ENCODE assay signal across 8 mouse cellular contexts in the genomic region with DNA sequence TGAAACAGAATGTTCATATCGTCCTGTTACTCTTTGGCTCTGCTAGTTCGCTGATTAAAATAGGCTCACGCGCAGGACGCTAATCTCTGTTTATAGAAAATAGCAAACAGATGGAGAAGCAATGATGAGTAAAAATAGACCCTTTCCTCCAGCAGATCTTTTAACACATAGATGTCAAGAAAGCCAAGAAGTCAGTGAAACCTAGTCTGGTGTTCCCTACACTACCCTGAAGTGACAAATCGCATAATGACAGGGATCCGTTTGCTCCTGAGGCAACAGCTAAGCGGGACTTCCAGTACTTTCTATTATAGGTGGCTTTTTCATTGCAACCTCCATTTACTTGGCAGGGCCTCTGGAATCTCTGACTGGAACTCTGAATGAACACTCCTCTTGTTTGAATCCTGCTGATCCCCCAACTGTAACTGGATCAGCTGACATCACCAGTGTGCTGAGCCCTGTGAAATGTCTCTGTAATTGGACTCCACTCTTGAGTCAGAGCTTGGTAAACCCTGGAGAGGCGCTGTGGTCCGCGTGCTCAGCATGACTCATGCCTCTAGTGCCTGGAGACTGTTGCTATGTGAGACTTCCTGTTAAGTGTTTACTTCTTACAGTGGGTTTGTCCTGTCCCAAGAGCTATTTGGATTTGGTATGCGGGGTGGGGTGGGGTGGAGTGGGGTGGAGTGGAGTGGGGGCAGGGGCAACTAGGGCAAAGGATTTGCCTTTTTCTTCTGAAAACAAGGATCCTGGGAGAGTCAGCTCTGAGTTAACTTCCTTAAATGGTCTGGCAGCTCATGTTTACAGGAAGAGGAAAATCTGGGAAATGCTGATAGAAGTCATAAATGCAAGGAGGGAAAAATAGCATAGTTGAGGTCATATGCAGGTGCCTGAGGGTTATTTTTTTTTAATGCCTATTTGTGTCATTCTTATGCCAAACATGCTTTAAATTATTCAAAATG.
A peak's percentile ranks its signal among the peaks of the same experiment; 100 is the strongest.
DNase-seq lines count a peak whose midpoint lies in the region; ATAC-seq and TF ChIP-seq lines count a peak whose summit lies in the region.

No protein-coding gene starts in this region.

- H3K9me3 ChIP-seq in hindbrain, embryonic 11.5 days (ENCODE audit: control insufficient read depth, low read length): no peaks in the 10 kb centered on the region
- no peaks in the 10 kb centered on the region for H3K9me3 ChIP-seq in lung, embryonic 14.5 days (ENCODE audit: low read depth, low read length)
- no peaks in the 10 kb centered on the region for H3K9me3 ChIP-seq in neural tube, embryonic 15.5 days (replicated peaks)

- DNase-seq in R1 (ENCODE audit: low read depth, low spot score): peak; percentile 100
- peak; percentile 32 for DNase-seq in cerebellum, adult 9-11 months
- peak; percentile 40 to 71 for DNase-seq in frontal cortex, postnatal 14 days (ENCODE audit: low spot score in 2 of 2)
- peak; percentile 49 for DNase-seq in hindbrain, embryonic 11.5 days (ENCODE audit: low spot score)
- DNase-seq in layer of hippocampus, adult 9-10 months (ENCODE audit: low spot score): peak; percentile 55
- peak; percentile 93 for DNase-seq in lung, embryonic 14.5 days
- peak; percentile 82 for DNase-seq in yolk sac, embryonic 10.5 days (ENCODE audit: low spot score)

- 0 out of 2 replicates have a peak overlapping the region, but pooled peaks have one; percentile 17 for H3K27ac ChIP-seq in hindbrain, embryonic 11.5 days (ENCODE audit: low read depth, low read length)
- peak overlapping the region; percentile 86 for H3K27ac ChIP-seq in lung, embryonic 14.5 days (ENCODE audit: low read depth)
- no peak overlapping the region; the same call in 1 of the 2 replicates for H3K27ac ChIP-seq in neural tube, embryonic 15.5 days (replicated peaks)

- TF ChIP-seq CTCF in lung, embryonic 14.5 days (IDR thresholded peaks at IDR 0.05; ENCODE audit: low read depth): peak; percentile 60

- H3K27me3 ChIP-seq in hindbrain, embryonic 11.5 days (ENCODE audit: control insufficient read depth, insufficient read depth, low read length): no peaks in the 10 kb centered on the region
- no peaks in the 10 kb centered on the region for H3K27me3 ChIP-seq in lung, embryonic 14.5 days (ENCODE audit: insufficient read depth, low read length)
- H3K27me3 ChIP-seq in neural tube, embryonic 15.5 days (replicated peaks): no peaks in the 10 kb centered on the region

- H3K9ac ChIP-seq in hindbrain, embryonic 11.5 days (ENCODE audit: low read depth, low read length): no peak overlapping the region
- peak overlapping the region; percentile 40 for H3K9ac ChIP-seq in lung, embryonic 14.5 days
- no peak overlapping the region for H3K9ac ChIP-seq in neural tube, embryonic 15.5 days (replicated peaks)

- no peaks in the 10 kb centered on the region for H3K36me3 ChIP-seq in hindbrain, embryonic 11.5 days (ENCODE audit: control insufficient read depth, insufficient read depth, low read length)
- H3K36me3 ChIP-seq in lung, embryonic 14.5 days (ENCODE audit: insufficient read depth): no peaks in the 10 kb centered on the region
- no peaks in the 10 kb centered on the region for H3K36me3 ChIP-seq in neural tube, embryonic 15.5 days

- H3K4me2 ChIP-seq in hindbrain, embryonic 11.5 days (replicated peaks; ENCODE audit: low read depth, low read length): no peak overlapping the region
- H3K4me2 ChIP-seq in lung, embryonic 14.5 days: peak overlapping the region; percentile 53
- peak overlapping the region; percentile 9; the same call in 1 of the 2 replicates for H3K4me2 ChIP-seq in neural tube, embryonic 15.5 days

- no peaks in the 10 kb centered on the region for H3K4me1 ChIP-seq in hindbrain, embryonic 11.5 days (replicated peaks; ENCODE audit: control insufficient read depth, insufficient read depth, low read length)
- H3K4me1 ChIP-seq in lung, embryonic 14.5 days (ENCODE audit: insufficient read depth): no peaks in the 10 kb centered on the region
- 0 out of 2 replicates have a peak, but pooled peaks cover 5% of the 10 kb centered on the region for H3K4me1 ChIP-seq in neural tube, embryonic 15.5 days

- ATAC-seq in hindbrain, embryonic 11.5 days (ENCODE audit: low FRiP score): peak; percentile 96
- ATAC-seq in lung, embryonic 14.5 days (ENCODE audit: insufficient read depth): peak; percentile 100
- peak; percentile 86 for ATAC-seq in neural tube, embryonic 15.5 days (ENCODE audit: low FRiP score)

- 53% methylated on average over 12 of the region's 12 CpGs for WGBS in hindbrain, embryonic 11.5 days
- WGBS in lung, embryonic 14.5 days: 9% methylated on average over 12 of the region's 12 CpGs
- 51% methylated on average over 12 of the region's 12 CpGs for WGBS in neural tube, embryonic 15.5 days

- no peak overlapping the region for H3K4me3 ChIP-seq in hindbrain, embryonic 11.5 days (ENCODE audit: low read depth, low read length)
- no peak overlapping the region for H3K4me3 ChIP-seq in lung, embryonic 14.5 days (ENCODE audit: low read depth, low read length)
- no peak overlapping the region for H3K4me3 ChIP-seq in neural tube, embryonic 15.5 days (replicated peaks)

Comparison
In these comparisons a context has a peak if more than half of its experiments do, and no peak if none do; other contexts are left out.
1. DNase-seq: peak in every context shown above with its lines; median percentile 100 in R1; 93 in lung, embryonic 14.5 days; 82 in yolk sac, embryonic 10.5 days; 56 in frontal cortex, postnatal 14 days; 55 in layer of hippocampus, adult 9-10 months; 49 in hindbrain, embryonic 11.5 days; 32 in cerebellum, adult 9-11 months.